Mouse (Mus musculus): Measurements from ENCODE around the gene Ada. TPM values are rescaled to one million over a fixed set of nuclear protein-coding genes. Genes with fewer than 3 reads are reported as not detected.

Gene Ada
- polyA plus RNA-seq (2015; fragmentation: Nextera tagmentation; extraction: Ambion mirVana): 9.5 and 11.8 TPM in 2 replicates

GRCm38 (mm10) chr2:163749647-163750611, at the start of gene Ada:
TSS of gene Ada (minus strand) at chr2:163750239.
- Histone ChIP-seq H3K4me2 (peak within 1 kb of the TSS; percentile 87), H3K27me3 (peaks cover 34% of the 10 kb centered on the region), H3K4me1 (peaks cover 15% of the 10 kb centered on the region), H3K27ac (no peak within 1 kb of the TSS), H3K4me3 (replicated peaks) (peak within 1 kb of the TSS; percentile 53), H3K9me3 (replicated peaks) (no peaks in the 10 kb centered on the region), H3K9ac (peak within 1 kb of the TSS; percentile 54), H3K36me3 (no peaks in the 10 kb centered on the region)
- WGBS: under 1% methylated on average over 52 of the region's 57 CpGs
- peak; percentile 75 for ATAC-seq (replicated peaks; ENCODE audit: low FRiP score)

- H3K4me3 ChIP-seq (replicated peaks): no peak overlapping the region
- no peak overlapping the region for H3K27ac ChIP-seq
- no peaks in the 10 kb centered on the region for H3K9me3 ChIP-seq (replicated peaks)
- WGBS: 84% methylated on average over 7 of the region's 7 CpGs
- no peak for ATAC-seq (replicated peaks; ENCODE audit: low FRiP score)
- no peaks in the 10 kb centered on the region for H3K4me1 ChIP-seq
- no peaks in the 10 kb centered on the region for H3K36me3 ChIP-seq
- H3K4me2 ChIP-seq: no peak overlapping the region
- H3K9ac ChIP-seq: no peak overlapping the region
- H3K27me3 ChIP-seq: no peaks in the 10 kb centered on the region
Measured at GRCm38 (mm10) chr2:163798411-163798810, 48.4 kb upstream of the Ada start.

- no peaks in the 10 kb centered on the region for H3K9me3 ChIP-seq (replicated peaks)
- 79% methylated on average over 4 of the region's 4 CpGs for WGBS
- no peak overlapping the region for H3K27ac ChIP-seq
- ATAC-seq (replicated peaks; ENCODE audit: low FRiP score): no peak
- H3K36me3 ChIP-seq: no peaks in the 10 kb centered on the region
- no peaks in the 10 kb centered on the region for H3K4me1 ChIP-seq
- no peak overlapping the region for H3K9ac ChIP-seq
- H3K4me3 ChIP-seq (replicated peaks): no peak overlapping the region
- no peak overlapping the region for H3K4me2 ChIP-seq
- no peaks in the 10 kb centered on the region for H3K27me3 ChIP-seq
Measured at GRCm38 (mm10) chr2:163788484-163788883, 38.4 kb upstream of the Ada start.

GRCm38 (mm10) chr2:163787709-163788108, 37.7 kb upstream of the Ada start:
- no peak overlapping the region for H3K27ac ChIP-seq
- 47% methylated on average over 3 of the region's 3 CpGs for WGBS
- no peak overlapping the region for H3K4me2 ChIP-seq
- no peaks in the 10 kb centered on the region for H3K9me3 ChIP-seq (replicated peaks)
- H3K4me3 ChIP-seq (replicated peaks): no peak overlapping the region
- ATAC-seq (replicated peaks; ENCODE audit: low FRiP score): 0 out of 2 replicates have a peak, but pooled peaks have one; percentile 40
- no peak overlapping the region for H3K9ac ChIP-seq
- H3K27me3 ChIP-seq: no peaks in the 10 kb centered on the region
- H3K36me3 ChIP-seq: no peaks in the 10 kb centered on the region
- no peaks in the 10 kb centered on the region for H3K4me1 ChIP-seq

GRCm38 (mm10) chr2:163787086-163787485, 37.0 kb upstream of the Ada start:
- ATAC-seq (replicated peaks; ENCODE audit: low FRiP score): no peak
- 87% methylated on average over 6 of the region's 6 CpGs for WGBS
- no peak overlapping the region for H3K27ac ChIP-seq
- no peaks in the 10 kb centered on the region for H3K36me3 ChIP-seq
- no peaks in the 10 kb centered on the region for H3K9me3 ChIP-seq (replicated peaks)
- no peak overlapping the region for H3K4me3 ChIP-seq (replicated peaks)
- no peak overlapping the region for H3K4me2 ChIP-seq
- no peaks in the 10 kb centered on the region for H3K4me1 ChIP-seq
- H3K9ac ChIP-seq: no peak overlapping the region
- H3K27me3 ChIP-seq: no peaks in the 10 kb centered on the region

- no peak for ATAC-seq (replicated peaks; ENCODE audit: low FRiP score)
- Histone ChIP-seq H3K4me1 (no peaks in the 10 kb centered on the region), H3K9me3 (replicated peaks) (no peaks in the 10 kb centered on the region), H3K27me3 (no peaks in the 10 kb centered on the region), H3K27ac (no peak overlapping the region), H3K4me2 (no peak overlapping the region), H3K9ac (no peak overlapping the region), H3K36me3 (no peaks in the 10 kb centered on the region), H3K4me3 (replicated peaks) (no peak overlapping the region)
- 58% methylated on average over 4 of the region's 4 CpGs for WGBS
Measured at GRCm38 (mm10) chr2:163783901-163784300, 33.9 kb upstream of the Ada start.

GRCm38 (mm10) chr2:163783368-163783767, 33.3 kb upstream of the Ada start:
- Histone ChIP-seq H3K4me1 (no peaks in the 10 kb centered on the region), H3K36me3 (no peaks in the 10 kb centered on the region)

GRCm38 (mm10) chr2:163778896-163779295, 28.9 kb upstream of the Ada start:
- no peak overlapping the region for H3K4me3 ChIP-seq (replicated peaks)
- no peaks in the 10 kb centered on the region for H3K27me3 ChIP-seq
- H3K4me2 ChIP-seq: no peak overlapping the region
- no peak for ATAC-seq (replicated peaks; ENCODE audit: low FRiP score)
- 78% methylated on average over 4 of the region's 4 CpGs for WGBS
- H3K4me1 ChIP-seq: no peaks in the 10 kb centered on the region
- H3K9ac ChIP-seq: no peak overlapping the region
- H3K27ac ChIP-seq: no peak overlapping the region
- no peaks in the 10 kb centered on the region for H3K9me3 ChIP-seq (replicated peaks)
- H3K36me3 ChIP-seq: no peaks in the 10 kb centered on the region

More at GRCm38 (mm10) chr2:163783368-163783767, 33.3 kb upstream of the Ada start:
- WGBS: 86% methylated on average over 6 of the region's 6 CpGs
- no peak overlapping the region for H3K4me3 ChIP-seq (replicated peaks)
- no peak overlapping the region for H3K27ac ChIP-seq
- no peak for ATAC-seq (replicated peaks; ENCODE audit: low FRiP score)
- H3K4me2 ChIP-seq: no peak overlapping the region
- H3K9ac ChIP-seq: no peak overlapping the region
- H3K9me3 ChIP-seq (replicated peaks): no peaks in the 10 kb centered on the region
- H3K27me3 ChIP-seq: no peaks in the 10 kb centered on the region

GRCm38 (mm10) chr2:163777061-163777460, 27.0 kb upstream of the Ada start:
- H3K27ac ChIP-seq: no peak overlapping the region
- no peak overlapping the region for H3K4me2 ChIP-seq
- no peaks in the 10 kb centered on the region for H3K36me3 ChIP-seq
- H3K4me3 ChIP-seq (replicated peaks): no peak overlapping the region
- no peaks in the 10 kb centered on the region for H3K27me3 ChIP-seq
- no peak overlapping the region for H3K9ac ChIP-seq
- no peak for ATAC-seq (replicated peaks; ENCODE audit: low FRiP score)
- no peaks in the 10 kb centered on the region for H3K4me1 ChIP-seq
- H3K9me3 ChIP-seq (replicated peaks): no peaks in the 10 kb centered on the region
- WGBS: 9% methylated on average over 2 of the region's 2 CpGs

- Histone ChIP-seq H3K4me2 (no peak overlapping the region), H3K27me3 (no peaks in the 10 kb centered on the region), H3K9ac (no peak overlapping the region), H3K4me3 (replicated peaks) (no peak overlapping the region), H3K4me1 (no peaks in the 10 kb centered on the region), H3K9me3 (replicated peaks) (no peaks in the 10 kb centered on the region), H3K27ac (no peak overlapping the region), H3K36me3 (no peaks in the 10 kb centered on the region)
- ATAC-seq (replicated peaks; ENCODE audit: low FRiP score): no peak
- WGBS: 21% methylated on average over 13 of the region's 13 CpGs
Measured at GRCm38 (mm10) chr2:163776661-163777060, 26.6 kb upstream of the Ada start.

GRCm38 (mm10) chr2:163770731-163771130, 20.7 kb upstream of the Ada start:
- Histone ChIP-seq H3K4me3 (replicated peaks) (no peak overlapping the region), H3K4me1 (no peaks in the 10 kb centered on the region), H3K4me2 (no peak overlapping the region), H3K36me3 (no peaks in the 10 kb centered on the region), H3K9ac (no peak overlapping the region), H3K27ac (no peak overlapping the region), H3K27me3 (no peaks in the 10 kb centered on the region), H3K9me3 (replicated peaks) (no peaks in the 10 kb centered on the region)
- no peak for ATAC-seq (replicated peaks; ENCODE audit: low FRiP score)
- 90% methylated on average over 8 of the region's 8 CpGs for WGBS

GRCm38 (mm10) chr2:163766890-163767289, 16.9 kb upstream of the Ada start:
- Histone ChIP-seq H3K4me1 (no peaks in the 10 kb centered on the region), H3K4me2 (no peak overlapping the region), H3K9me3 (replicated peaks) (no peaks in the 10 kb centered on the region), H3K27me3 (no peaks in the 10 kb centered on the region), H3K36me3 (no peaks in the 10 kb centered on the region), H3K27ac (no peak overlapping the region), H3K9ac (no peak overlapping the region), H3K4me3 (replicated peaks) (no peak overlapping the region)
- WGBS: 81% methylated on average over 1 of the region's 1 CpGs
- ATAC-seq (replicated peaks; ENCODE audit: low FRiP score): no peak

All from kidney, embryonic 15.5 days (tissue).